Mouse (Mus musculus) MEL (cell line): Measurements from ENCODE around the gene Efna5. TPM values are rescaled to one million over a fixed set of nuclear protein-coding genes. Genes with fewer than 3 reads are reported as not detected.

Experiments
- DNase-seq: peaks from one replicate; pipeline ENCODE4 v3.0.0; 2011; ENCODE audit warnings: low read depth, low spot score
- H3K27ac ChIP-seq: 2 replicates; pipeline ENCODE4 v1.5.1; 2012; ENCODE audit warnings: low read depth, mild to moderate bottlenecking, control low read depth, low read length, moderate library complexity; ENCODE audit not compliant: control insufficient read depth
- H3K27me3 ChIP-seq, 2 experiments: fragments of 150-350 bp in 1 of 2; sonication (generic) in 1 of 2; 2 replicates each; pipeline ENCODE4 v1.6.1; 2012; ENCODE audit warnings: low read length in 2 of 2, mild to moderate bottlenecking in 2 of 2, improper control_type of control experiment in 1 of 2, moderate library complexity in 1 of 2; ENCODE audit not compliant: insufficient read depth in 2 of 2, control insufficient read depth in 1 of 2
- H3K36me3 ChIP-seq, 2 experiments: 2 replicates each; pipeline ENCODE4 v1.6.1; 2012 to 2014; ENCODE audit warnings: low read length in 2 of 2, improper control_type of control experiment in 1 of 2, inconsistent platforms in 1 of 2, mild to moderate bottlenecking in 1 of 2; ENCODE audit not compliant: insufficient read depth in 2 of 2, control insufficient read depth in 1 of 2
- H3K4me1 ChIP-seq, 2 experiments: fragments of 150-350 bp in 1 of 2; sonication (generic) in 1 of 2; 2 replicates each; pipeline ENCODE4 v1.6.1; 2012; ENCODE audit warnings: low read length in 2 of 2, improper control_type of control experiment in 1 of 2, mild to moderate bottlenecking in 1 of 2; ENCODE audit not compliant: insufficient read depth in 2 of 2, control insufficient read depth in 1 of 2
- H3K4me3 ChIP-seq, 2 experiments: fragments of 150-350 bp in 1 of 2; sonication (generic) in 1 of 2; 2 replicates each; pipeline ENCODE4 v1.5.1; 2012; ENCODE audit warnings: low read depth in 2 of 2, low read length in 2 of 2, mild to moderate bottlenecking in 2 of 2, moderate library complexity in 2 of 2, control low read depth in 1 of 2, improper control_type of control experiment in 1 of 2; ENCODE audit not compliant: control insufficient read depth in 1 of 2, insufficient read depth in 1 of 2
- H3K79me2 ChIP-seq: 2 replicates; pipeline ENCODE4 v1.6.1; 2012; ENCODE audit warnings: mild to moderate bottlenecking, low read length, moderate library complexity; ENCODE audit not compliant: control insufficient read depth, poor library complexity, insufficient read depth
- H3K9ac ChIP-seq: 2 replicates; pipeline ENCODE4 v1.6.1; 2012; ENCODE audit warnings: low read depth, mild to moderate bottlenecking, control low read depth, low read length, moderate library complexity; ENCODE audit not compliant: control insufficient read depth, poor library complexity, severe bottlenecking
- H3K9me3 ChIP-seq: fragments of 150-350 bp; sonication (generic); replicated peaks from 2 replicates; pipeline ENCODE4 v1.6.1; 2012; ENCODE audit warnings: mild to moderate bottlenecking, low read length, improper control_type of control experiment, moderate library complexity; ENCODE audit not compliant: insufficient read depth
- BHLHE40 ChIP-seq: IDR thresholded peaks from 2 replicates; pipeline ENCODE4 v1.6.1; 2012; ENCODE audit warnings: low read depth, mild to moderate bottlenecking, inconsistent platforms, low read length, improper control_type of control experiment, borderline replicate concordance
- CHD1 ChIP-seq: IDR thresholded peaks from 2 replicates; pipeline ENCODE4 v1.6.1; 2012; ENCODE audit warnings: low read depth, mild to moderate bottlenecking, inconsistent platforms, low read length, improper control_type of control experiment
- ELF1 ChIP-seq: IDR thresholded peaks from 2 replicates; pipeline ENCODE4 v1.6.1; 2014; ENCODE audit warnings: low read depth, mild to moderate bottlenecking, inconsistent platforms, low read length, improper control_type of control experiment, moderate library complexity
- KAT2A ChIP-seq: conservative IDR thresholded peaks from 2 replicates; pipeline ENCODE4 v1.6.1; 2012; ENCODE audit warnings: low read depth, low read length, improper control_type of control experiment, inconsistent platforms
- MAFK ChIP-seq: IDR thresholded peaks from 2 replicates; pipeline ENCODE4 v1.6.1; 2011; ENCODE audit warnings: low read depth, mild to moderate bottlenecking, low read length, improper control_type of control experiment, borderline replicate concordance
- MAZ ChIP-seq: IDR thresholded peaks from 2 replicates; pipeline ENCODE4 v1.6.1; 2012; ENCODE audit warnings: low read depth, mild to moderate bottlenecking, inconsistent platforms, low read length, improper control_type of control experiment
- MEF2A ChIP-seq: IDR thresholded peaks from 2 replicates; pipeline ENCODE4 v1.6.1; 2014; ENCODE audit warnings: low read depth, mild to moderate bottlenecking, inconsistent platforms, low read length, improper control_type of control experiment; ENCODE audit not compliant: poor library complexity, insufficient replicate concordance, severe bottlenecking; ENCODE audit errors: extremely low read depth
- MYB ChIP-seq: IDR thresholded peaks from 2 replicates; pipeline ENCODE4 v1.6.1; 2011; ENCODE audit warnings: mild to moderate bottlenecking, low read depth, low read length, improper control_type of control experiment
- MYC ChIP-seq: IDR thresholded peaks from 2 replicates; pipeline ENCODE4 v1.6.1; 2011; ENCODE audit warnings: low read depth, mild to moderate bottlenecking, low read length, improper control_type of control experiment, moderate library complexity
- NELFE ChIP-seq: IDR thresholded peaks from 2 replicates; pipeline ENCODE4 v1.6.1; 2011; ENCODE audit warnings: low read depth, low read length, improper control_type of control experiment
- NRF1 ChIP-seq: IDR thresholded peaks from 2 replicates; pipeline ENCODE4 v1.6.1; 2014; ENCODE audit warnings: low read depth, mild to moderate bottlenecking, inconsistent platforms, low read length, improper control_type of control experiment, moderate library complexity; ENCODE audit not compliant: poor library complexity, insufficient read depth, severe bottlenecking
- POLR2A ChIP-seq, 2 experiments: IDR thresholded peaks; 2 replicates each; pipeline ENCODE4 v1.6.1; 2011 to 2012; ENCODE audit warnings: low read length in 2 of 2, mild to moderate bottlenecking in 2 of 2, control low read depth in 1 of 2, improper control_type of control experiment in 1 of 2, low read depth in 1 of 2, moderate library complexity in 1 of 2; ENCODE audit not compliant: control insufficient read depth in 1 of 2, insufficient read depth in 1 of 2, poor library complexity in 1 of 2
- SIN3A ChIP-seq: IDR thresholded peaks from 2 replicates; pipeline ENCODE4 v1.6.1; 2012; ENCODE audit warnings: low read length, improper control_type of control experiment, inconsistent platforms
- SMC3 ChIP-seq: IDR thresholded peaks from 2 replicates; pipeline ENCODE4 v1.6.1; 2011; ENCODE audit warnings: low read depth, low read length, improper control_type of control experiment
- TCF12 ChIP-seq: IDR thresholded peaks from 2 replicates; pipeline ENCODE4 v1.6.1; 2014; ENCODE audit warnings: low read depth, mild to moderate bottlenecking, inconsistent platforms, low read length, improper control_type of control experiment, moderate library complexity
- UBTF ChIP-seq: IDR thresholded peaks from 2 replicates; pipeline ENCODE4 v1.6.1; 2012; ENCODE audit warnings: low read depth, mild to moderate bottlenecking, inconsistent platforms, low read length, improper control_type of control experiment, moderate library complexity, borderline replicate concordance; ENCODE audit not compliant: insufficient read depth
- USF2 ChIP-seq, 2 experiments: IDR thresholded peaks; 2 replicates each; pipeline ENCODE4 v1.6.1; 2011 to 2012; ENCODE audit warnings: improper control_type of control experiment in 2 of 2, low read length in 2 of 2, borderline replicate concordance in 1 of 2, inconsistent platforms in 1 of 2, low read depth in 1 of 2, mild to moderate bottlenecking in 1 of 2; ENCODE audit not compliant: insufficient read depth in 1 of 2
- ZC3H11A ChIP-seq: IDR thresholded peaks from 2 replicates; pipeline ENCODE4 v1.6.1; 2012; ENCODE audit warnings: low read depth, mild to moderate bottlenecking, inconsistent platforms, low read length, improper control_type of control experiment
- ZKSCAN1 ChIP-seq: IDR thresholded peaks from 2 replicates; pipeline ENCODE4 v1.6.1; 2012; ENCODE audit warnings: low read depth, mild to moderate bottlenecking, inconsistent platforms, low read length, improper control_type of control experiment, moderate library complexity
- polyA plus RNA-seq, 2 experiments: library from polyadenylated mRNA; stranded (reverse) in 1 of 2; unstranded in 1 of 2; fragments of >175 nt in 1 of 2; fragments of >200 nt in 1 of 2; gene quantifications; 2 replicates each; pipeline versions ENCODE4 v1.2.1 to v1.2.4; 2012; ENCODE audit warnings: low replicate concordance in 2 of 2, low read depth in 1 of 2; ENCODE audit not compliant: insufficient read length in 2 of 2, insufficient read depth in 1 of 2, missing spikeins in 1 of 2
- total RNA-seq: library from RNA; depleted of rRNA; stranded (reverse); fragments of 300-350 nt; gene quantifications from 2 replicates; pipeline ENCODE4 v1.2.3, GENCODE M21; 2012

The Efna5 gene
- total and polyA plus RNA-seq, 3 experiments, result not detected

GRCm38 (mm10) chr17:62726102-62726501, 155.0 kb downstream of the Efna5 start:
- Histone ChIP-seq H3K4me3 (no peak overlapping the region), H3K79me2 (no peaks in the 10 kb centered on the region), H3K4me1 (no peaks in the 10 kb centered on the region), H3K36me3 (no peaks in the 10 kb centered on the region), H3K9me3 (no peaks in the 10 kb centered on the region), H3K27me3 (no peaks in the 10 kb centered on the region), H3K9ac (no peak overlapping the region), H3K27ac (no peak overlapping the region)
- TF ChIP-seq MAFK, result no peak
- TF ChIP-seq ZC3H11A, result no peak
- no peak for TF ChIP-seq NRF1
- no peak for TF ChIP-seq SMC3
- no peak for TF ChIP-seq MYC
- TF ChIP-seq BHLHE40, result no peak
- no peak for TF ChIP-seq POLR2A (IDR thresholded peaks at IDR 0.05; ENCODE audit: control insufficient read depth in 1 of 2, insufficient read depth in 1 of 2, low read depth in 1 of 2, low read length in 2 of 2, poor library complexity in 1 of 2)
- no peak for TF ChIP-seq SIN3A
- no peak for TF ChIP-seq MYB
- TF ChIP-seq TCF12, result no peak
- no peak for TF ChIP-seq USF2 (IDR thresholded peaks at IDR 0.05; ENCODE audit: borderline replicate concordance in 1 of 2, insufficient read depth in 1 of 2, low read depth in 1 of 2, low read length in 2 of 2)
- no peak for TF ChIP-seq ELF1
- TF ChIP-seq KAT2A, result no peak
- no peak for TF ChIP-seq MAZ
- no peak for TF ChIP-seq UBTF
- no peak for TF ChIP-seq NELFE
- TF ChIP-seq CHD1, result no peak
- no peak for TF ChIP-seq MEF2A
- no peak for DNase-seq

GRCm38 (mm10) chr17:62722962-62723361, 158.2 kb downstream of the Efna5 start:
- Histone ChIP-seq H3K4me1 (no peaks in the 10 kb centered on the region), H3K27ac (no peak overlapping the region), H3K4me3 (no peak overlapping the region), H3K79me2 (no peaks in the 10 kb centered on the region), H3K36me3 (no peaks in the 10 kb centered on the region), H3K27me3 (no peaks in the 10 kb centered on the region), H3K9me3 (no peaks in the 10 kb centered on the region), H3K9ac (no peak overlapping the region)
- TF ChIP-seq ZKSCAN1, result no peak
- no peak for DNase-seq
